Mouse (Mus musculus): Measurements from ENCODE around the gene Cdc34. TPM values are rescaled to one million over a fixed set of nuclear protein-coding genes. Genes with fewer than 3 reads are reported as not detected.

Gene Cdc34
- polyA plus RNA-seq, 1 experiment from 2014 or later, result 71.1 TPM

DNA sequence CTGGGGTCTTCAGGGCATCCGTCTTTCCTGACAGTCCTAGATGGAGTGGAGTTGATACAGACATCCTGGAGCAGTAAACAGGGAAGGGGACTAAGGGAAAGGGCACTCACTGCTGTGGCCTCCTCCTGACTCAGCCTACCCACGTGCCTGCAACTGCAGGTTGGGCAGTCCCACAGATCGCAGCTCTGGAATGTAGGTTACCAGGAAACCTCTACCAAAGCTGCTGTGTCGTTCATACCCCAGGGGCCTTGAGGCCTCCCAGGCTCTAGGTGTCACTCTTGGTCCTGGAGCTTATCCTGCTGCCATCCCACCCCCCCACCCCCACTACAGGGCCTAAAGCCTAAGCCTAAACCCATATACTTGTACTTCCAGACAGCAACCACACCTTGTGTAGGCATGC lies 25.8 kb downstream of the Cdc34 start:
- Histone ChIP-seq H3K27me3 (replicated peaks; ENCODE audit: control insufficient read depth, insufficient read depth, low read length) (no peaks in the 10 kb centered on the region), H3K9me3 (ENCODE audit: control insufficient read depth, low read length) (no peaks in the 10 kb centered on the region), H3K4me3 (replicated peaks; ENCODE audit: low read length) (no peak overlapping the region), H3K4me2 (ENCODE audit: low read length) (no peak overlapping the region), H3K27ac (ENCODE audit: low read length) (no peak overlapping the region), H3K9ac (replicated peaks; ENCODE audit: low read depth, low read length) (no peak overlapping the region), H3K36me3 (ENCODE audit: control insufficient read depth, insufficient read depth) (peaks cover 7% of the 10 kb centered on the region), H3K4me1 (replicated peaks; ENCODE audit: control insufficient read depth, insufficient read depth, low read length) (peaks cover 29% of the 10 kb centered on the region)
- 75% methylated on average over 4 of the region's 4 CpGs for WGBS
- no peak for ATAC-seq

DNA sequence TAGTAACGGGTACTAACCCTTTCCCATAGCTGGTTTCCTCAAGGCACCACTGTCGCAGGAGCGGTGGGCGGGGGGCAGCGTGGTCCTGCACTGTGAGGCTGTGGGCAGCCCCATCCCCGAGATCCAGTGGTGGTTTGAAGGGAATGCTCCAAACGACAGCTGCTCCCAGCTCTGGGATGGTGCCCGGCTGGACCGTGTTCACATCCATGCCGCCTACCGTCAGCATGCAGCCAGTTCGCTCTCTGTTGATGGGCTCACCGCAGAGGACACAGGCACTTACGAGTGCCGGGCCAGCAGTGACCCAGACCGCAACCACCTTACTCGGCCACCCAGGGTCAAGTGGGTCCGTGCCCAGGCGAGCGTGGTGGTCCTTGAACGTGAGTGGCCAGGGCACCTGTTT lies 26.7 kb downstream of the Cdc34 start:
- Histone ChIP-seq H3K27me3 (replicated peaks; ENCODE audit: control insufficient read depth, insufficient read depth, low read length) (no peaks in the 10 kb centered on the region), H3K27ac (ENCODE audit: low read length) (no peak overlapping the region), H3K9ac (replicated peaks; ENCODE audit: low read depth, low read length) (no peak overlapping the region), H3K36me3 (ENCODE audit: control insufficient read depth, insufficient read depth) (peaks cover 7% of the 10 kb centered on the region), H3K4me2 (ENCODE audit: low read length) (no peak overlapping the region), H3K9me3 (ENCODE audit: control insufficient read depth, low read length) (no peaks in the 10 kb centered on the region), H3K4me1 (replicated peaks; ENCODE audit: control insufficient read depth, insufficient read depth, low read length) (peaks cover 28% of the 10 kb centered on the region), H3K4me3 (replicated peaks; ENCODE audit: low read length) (no peak overlapping the region)
- no peak for ATAC-seq
- WGBS, result 90% methylated on average over 21 of the region's 21 CpGs

DNA sequence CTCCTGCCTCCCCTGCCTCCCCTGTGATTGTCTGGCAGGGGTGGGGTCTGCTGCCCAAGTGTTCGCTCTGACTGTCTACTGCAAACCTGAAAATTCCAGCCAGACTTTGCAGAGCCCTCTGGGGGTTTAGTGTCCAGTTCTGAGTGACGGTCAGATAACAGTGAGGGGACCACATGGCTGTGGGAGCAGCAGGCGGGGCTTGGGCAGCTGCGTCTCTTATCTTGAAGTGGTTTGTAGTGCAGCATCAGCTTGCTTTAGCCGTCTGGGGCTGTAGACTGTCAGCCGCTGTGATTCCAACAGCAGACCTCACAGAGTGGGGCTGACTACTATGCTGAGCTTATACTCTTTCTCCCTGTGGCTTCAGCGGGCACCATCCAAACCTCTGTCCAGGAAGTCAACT lies 27.3 kb downstream of the Cdc34 start:
- Histone ChIP-seq H3K36me3 (ENCODE audit: control insufficient read depth, insufficient read depth) (peaks cover 7% of the 10 kb centered on the region), H3K27ac (ENCODE audit: low read length) (no peak overlapping the region), H3K9me3 (ENCODE audit: control insufficient read depth, low read length) (no peaks in the 10 kb centered on the region), H3K4me3 (replicated peaks; ENCODE audit: low read length) (no peak overlapping the region), H3K27me3 (replicated peaks; ENCODE audit: control insufficient read depth, insufficient read depth, low read length) (no peaks in the 10 kb centered on the region), H3K4me1 (replicated peaks; ENCODE audit: control insufficient read depth, insufficient read depth, low read length) (peaks cover 26% of the 10 kb centered on the region), H3K4me2 (ENCODE audit: low read length) (no peak overlapping the region), H3K9ac (replicated peaks; ENCODE audit: low read depth, low read length) (no peak overlapping the region)
- no peak for ATAC-seq
- 90% methylated on average over 7 of the region's 7 CpGs for WGBS

DNA sequence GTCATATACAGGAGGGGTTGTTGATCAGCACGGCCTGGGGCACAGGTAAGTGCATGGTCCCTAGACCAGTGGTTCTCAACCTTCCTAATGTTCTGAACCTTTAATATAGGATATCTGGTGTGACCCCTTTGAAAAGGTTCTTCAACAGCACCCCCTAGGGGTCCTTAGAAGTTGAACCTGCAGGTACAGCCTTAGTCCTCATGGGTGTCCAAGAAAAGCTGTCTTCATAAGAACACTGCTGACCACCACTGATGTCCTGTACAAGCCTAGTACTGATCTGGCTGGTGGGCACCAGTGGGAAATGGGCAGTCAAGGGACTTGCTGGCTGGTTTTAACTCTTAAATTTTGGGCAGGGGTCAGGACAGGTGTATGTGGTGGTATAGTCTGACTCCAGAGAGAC lies 30.0 kb downstream of the Cdc34 start:
- H3K9me3 ChIP-seq (ENCODE audit: control insufficient read depth, low read length), result no peaks in the 10 kb centered on the region
- H3K4me2 ChIP-seq (ENCODE audit: low read length), result no peak overlapping the region

DNA sequence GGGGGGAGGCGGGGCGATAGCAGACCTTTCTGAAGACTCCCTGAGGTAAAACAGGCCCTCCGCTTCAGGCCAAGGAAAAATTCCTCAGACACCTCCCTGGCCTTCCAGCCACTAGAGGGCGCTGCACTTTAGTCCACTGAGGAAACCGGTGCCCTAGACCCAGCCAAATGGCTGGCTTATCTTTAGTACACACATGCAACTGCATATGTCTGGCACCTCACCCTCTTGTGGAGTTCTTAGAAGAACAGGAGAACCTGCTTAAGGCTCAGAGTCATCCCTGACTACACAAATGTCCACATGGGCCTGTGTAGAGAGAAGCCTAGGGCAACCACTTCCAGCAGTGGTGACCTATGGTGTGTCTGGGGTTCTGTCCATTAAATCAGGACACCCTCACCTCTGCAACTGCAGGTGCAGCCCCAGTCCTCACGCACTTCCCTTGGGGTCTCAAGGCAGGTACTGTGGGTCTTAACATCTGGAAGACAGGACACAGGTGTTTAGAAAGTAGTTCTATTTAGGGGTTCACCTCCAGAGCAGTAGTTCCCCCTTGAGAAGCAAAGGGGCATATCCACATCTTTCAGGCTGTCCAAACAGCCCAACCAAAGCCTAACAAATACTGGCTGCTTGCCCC lies 30.6 kb downstream of the Cdc34 start:
- peaks cover 11% of the 10 kb centered on the region for H3K4me1 ChIP-seq (replicated peaks; ENCODE audit: control insufficient read depth, insufficient read depth, low read length)
- H3K27ac ChIP-seq (ENCODE audit: low read length), result no peak overlapping the region
- peaks cover 7% of the 10 kb centered on the region for H3K36me3 ChIP-seq (ENCODE audit: control insufficient read depth, insufficient read depth)
- H3K4me3 ChIP-seq (replicated peaks; ENCODE audit: low read length), result no peak overlapping the region
- H3K9me3 ChIP-seq (ENCODE audit: control insufficient read depth, low read length), result no peaks in the 10 kb centered on the region
- peaks cover 25% of the 10 kb centered on the region for H3K27me3 ChIP-seq (replicated peaks; ENCODE audit: control insufficient read depth, insufficient read depth, low read length)
- H3K4me2 ChIP-seq (ENCODE audit: low read length), result no peak overlapping the region
- H3K9ac ChIP-seq (replicated peaks; ENCODE audit: low read depth, low read length), result no peak overlapping the region
- peak; percentile 7; the same call in 1 of the 2 replicates for ATAC-seq
- WGBS, result 11% methylated on average over 6 of the region's 6 CpGs

More for the DNA sequence above, 30.0 kb downstream of the Cdc34 start:
- H3K27me3 ChIP-seq (replicated peaks; ENCODE audit: control insufficient read depth, insufficient read depth, low read length), result peaks cover 19% of the 10 kb centered on the region
- H3K27ac ChIP-seq (ENCODE audit: low read length), result no peak overlapping the region
- H3K4me3 ChIP-seq (replicated peaks; ENCODE audit: low read length), result no peak overlapping the region
- H3K4me1 ChIP-seq (replicated peaks; ENCODE audit: control insufficient read depth, insufficient read depth, low read length), result peaks cover 9% of the 10 kb centered on the region
- H3K36me3 ChIP-seq (ENCODE audit: control insufficient read depth, insufficient read depth), result peaks cover 7% of the 10 kb centered on the region
- no peak overlapping the region for H3K9ac ChIP-seq (replicated peaks; ENCODE audit: low read depth, low read length)
- 90% methylated on average over 1 of the region's 1 CpGs for WGBS
- ATAC-seq, result 0 out of 2 replicates have a peak, but pooled peaks have one; percentile 1

DNA sequence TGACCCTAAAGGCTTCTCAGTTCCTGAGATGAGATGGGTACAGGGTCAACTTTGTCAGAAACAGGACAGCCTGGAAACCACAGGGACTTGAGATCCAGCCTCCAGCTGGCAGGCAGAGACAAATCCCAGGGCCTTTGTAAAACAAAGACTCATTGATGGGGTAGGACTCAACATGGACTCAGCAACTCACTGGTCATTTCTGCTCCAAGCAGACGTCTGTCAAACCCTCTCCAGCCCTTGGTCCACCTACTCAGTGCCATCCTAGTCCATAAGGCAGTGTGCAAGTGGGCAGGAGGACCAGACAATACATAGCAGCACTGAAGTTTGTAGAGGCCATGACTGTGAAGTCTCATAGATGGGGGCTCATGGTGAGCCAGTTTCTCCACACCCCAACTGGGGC lies 31.2 kb downstream of the Cdc34 start:
- Histone ChIP-seq H3K36me3 (ENCODE audit: control insufficient read depth, insufficient read depth) (peaks cover 7% of the 10 kb centered on the region), H3K4me1 (replicated peaks; ENCODE audit: control insufficient read depth, insufficient read depth, low read length) (peaks cover 13% of the 10 kb centered on the region), H3K9ac (replicated peaks; ENCODE audit: low read depth, low read length) (no peak overlapping the region), H3K4me2 (ENCODE audit: low read length) (no peak overlapping the region), H3K4me3 (replicated peaks; ENCODE audit: low read length) (no peak overlapping the region), H3K27ac (ENCODE audit: low read length) (no peak overlapping the region), H3K27me3 (replicated peaks; ENCODE audit: control insufficient read depth, insufficient read depth, low read length) (peaks cover 30% of the 10 kb centered on the region), H3K9me3 (ENCODE audit: control insufficient read depth, low read length) (no peaks in the 10 kb centered on the region)
- 32% methylated on average over 1 of the region's 1 CpGs for whole genome bisulfite sequencing
- no peak for ATAC-seq

DNA sequence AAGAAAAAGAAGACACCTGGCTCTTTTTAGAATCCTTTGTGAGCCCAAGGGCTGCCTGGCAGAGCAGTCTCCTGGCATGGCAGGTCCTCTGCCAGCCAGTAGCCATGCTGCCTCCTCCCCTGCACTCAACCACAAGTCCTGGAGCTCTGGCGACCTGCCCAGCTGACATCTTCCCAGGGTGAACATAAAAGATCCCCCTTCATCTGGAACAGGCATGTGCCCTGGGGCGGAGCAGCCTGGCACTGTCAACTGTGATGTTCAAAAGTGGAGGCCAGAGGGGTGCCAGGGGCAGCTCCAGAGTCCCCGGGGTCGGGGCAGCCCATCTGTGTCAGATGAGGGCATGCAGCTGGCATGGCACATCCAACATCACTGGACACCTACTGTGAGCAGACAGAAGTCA lies 33.0 kb downstream of the Cdc34 start:
- Histone ChIP-seq H3K4me2 (ENCODE audit: low read length) (no peak overlapping the region), H3K36me3 (ENCODE audit: control insufficient read depth, insufficient read depth) (peaks cover 7% of the 10 kb centered on the region), H3K9me3 (ENCODE audit: control insufficient read depth, low read length) (no peaks in the 10 kb centered on the region), H3K27ac (ENCODE audit: low read length) (no peak overlapping the region), H3K9ac (replicated peaks; ENCODE audit: low read depth, low read length) (no peak overlapping the region), H3K27me3 (replicated peaks; ENCODE audit: control insufficient read depth, insufficient read depth, low read length) (peaks cover 34% of the 10 kb centered on the region), H3K4me3 (replicated peaks; ENCODE audit: low read length) (no peak overlapping the region), H3K4me1 (replicated peaks; ENCODE audit: control insufficient read depth, insufficient read depth, low read length) (peaks cover 13% of the 10 kb centered on the region)
- ATAC-seq, result no peak
- WGBS, result 59% methylated on average over 4 of the region's 4 CpGs

DNA sequence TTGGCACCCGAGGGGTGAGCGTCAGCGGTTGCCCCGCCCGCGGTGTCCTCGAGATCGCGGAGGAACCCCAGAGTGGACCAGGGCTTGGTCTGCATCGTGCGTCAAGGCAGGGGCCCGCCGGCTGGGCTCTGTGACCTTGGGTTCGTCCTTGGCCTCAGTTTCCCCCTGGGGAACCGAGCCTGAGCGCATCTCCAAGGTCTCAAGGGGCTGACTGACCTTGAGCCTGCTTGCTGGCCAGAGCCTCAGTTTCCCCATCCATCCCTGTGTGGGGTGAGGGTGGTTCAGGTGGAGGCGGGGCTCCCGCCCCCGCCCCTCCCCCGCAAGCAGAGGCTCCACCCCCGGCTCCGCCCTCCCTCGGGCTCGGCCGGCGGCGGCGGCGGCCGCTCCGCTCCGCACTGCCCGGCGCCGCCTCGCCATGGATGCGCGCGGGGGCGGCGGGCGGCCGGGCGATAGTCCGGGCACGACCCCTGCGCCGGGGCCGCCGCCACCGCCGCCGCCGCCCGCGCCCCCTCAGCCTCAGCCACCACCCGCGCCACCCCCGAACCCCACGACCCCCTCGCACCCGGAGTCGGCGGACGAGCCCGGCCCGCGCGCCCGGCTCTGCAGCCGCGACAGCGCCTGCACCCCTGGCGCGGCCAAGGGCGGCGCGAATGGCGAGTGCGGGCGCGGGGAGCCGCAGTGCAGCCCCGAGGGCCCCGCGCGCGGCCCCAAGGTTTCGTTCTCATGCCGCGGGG lies 34.4 kb downstream of the Cdc34 start, which contains the start of gene Hcn2:
Gene Hcn2 (plus strand): TSS at position 381 of the 734 bp plus-strand sequence.
- Histone ChIP-seq H3K36me3 (ENCODE audit: control insufficient read depth, insufficient read depth) (no peaks in the 10 kb centered on the region), H3K27me3 (replicated peaks; ENCODE audit: control insufficient read depth, insufficient read depth, low read length) (peaks cover 34% of the 10 kb centered on the region), H3K4me3 (replicated peaks; ENCODE audit: low read length) (peak within 1 kb of the TSS; percentile 72), H3K27ac (ENCODE audit: low read length) (no peak within 1 kb of the TSS), H3K4me1 (replicated peaks; ENCODE audit: control insufficient read depth, insufficient read depth, low read length) (peaks cover 13% of the 10 kb centered on the region), H3K4me2 (ENCODE audit: low read length) (peak within 1 kb of the TSS; percentile 91), H3K9ac (replicated peaks; ENCODE audit: low read depth, low read length) (peak within 1 kb of the TSS; percentile 71), H3K9me3 (ENCODE audit: control insufficient read depth, low read length) (no peaks in the 10 kb centered on the region)
- WGBS, result 3% methylated on average over 30 of the region's 91 CpGs
- peak; percentile 63 for ATAC-seq

DNA sequence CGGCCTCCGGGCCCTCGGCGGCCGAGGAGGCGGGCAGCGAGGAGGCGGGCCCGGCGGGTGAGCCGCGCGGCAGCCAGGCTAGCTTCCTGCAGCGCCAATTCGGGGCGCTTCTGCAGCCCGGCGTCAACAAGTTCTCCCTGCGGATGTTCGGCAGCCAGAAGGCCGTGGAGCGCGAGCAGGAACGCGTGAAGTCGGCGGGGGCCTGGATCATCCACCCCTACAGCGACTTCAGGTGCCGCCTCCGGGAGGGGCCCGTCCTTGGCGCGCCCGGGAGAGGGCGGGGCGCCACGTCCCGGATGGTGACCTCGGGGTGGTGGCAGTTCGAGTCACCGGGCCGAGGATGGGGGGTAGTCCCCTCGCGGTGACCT lies 35.0 kb downstream of the Cdc34 start:
- Histone ChIP-seq H3K4me1 (replicated peaks; ENCODE audit: control insufficient read depth, insufficient read depth, low read length) (peaks cover 13% of the 10 kb centered on the region), H3K27me3 (replicated peaks; ENCODE audit: control insufficient read depth, insufficient read depth, low read length) (peaks cover 34% of the 10 kb centered on the region), H3K36me3 (ENCODE audit: control insufficient read depth, insufficient read depth) (no peaks in the 10 kb centered on the region), H3K9me3 (ENCODE audit: control insufficient read depth, low read length) (no peaks in the 10 kb centered on the region), H3K27ac (ENCODE audit: low read length) (no peak overlapping the region), H3K4me3 (replicated peaks; ENCODE audit: low read length) (peak overlapping the region; percentile 72), H3K4me2 (ENCODE audit: low read length) (peak overlapping the region; percentile 91), H3K9ac (replicated peaks; ENCODE audit: low read depth, low read length) (peak overlapping the region; percentile 71)
- under 1% methylated on average over 44 of the region's 44 CpGs for whole genome bisulfite sequencing
- peak; percentile 32 for ATAC-seq
